In genomic region chr5:24605321-24605979, GRCm38 (mm10) we compare ENCODE assay signal across 8 mouse cellular contexts. TPM values are rescaled to one million over a fixed set of nuclear protein-coding genes. Genes with fewer than 3 reads are reported as not detected.
A peak's percentile ranks its signal among the peaks of the same experiment; 100 is the strongest.
DNase-seq lines count a peak whose midpoint lies in the region; ATAC-seq lines count a peak whose summit lies in the region.

No protein-coding gene starts in this region.

- 26% methylated on average over 6 of the region's 6 CpGs for WGBS in liver, embryonic 11.5 days

- DNase-seq in gastrocnemius, postnatal 25 days = peak; percentile 4
- DNase-seq in gastrocnemius, postnatal 14 days = no peak
- peak; percentile 13 for DNase-seq in urinary bladder, adult 2 months (ENCODE audit: low spot score)
- no peak for DNase-seq in urinary bladder, postnatal 25 days (ENCODE audit: low spot score)
- no peak for DNase-seq in liver, embryonic 11.5 days (ENCODE audit: low spot score)
- no peak for DNase-seq in thymus, postnatal 0 days (ENCODE audit: low spot score)
- DNase-seq in ovary, postnatal 14 days (ENCODE audit: low spot score) = no peak

- peaks cover 90% of the 10 kb centered on the region for H3K27me3 ChIP-seq in liver, embryonic 11.5 days (replicated peaks; ENCODE audit: control insufficient read depth, insufficient read depth, low read length)

- H3K4me3 ChIP-seq in liver, embryonic 11.5 days (ENCODE audit: low read depth, low read length) = peak overlapping the region; percentile 56

- peaks cover 31% of the 10 kb centered on the region for H3K4me1 ChIP-seq in liver, embryonic 11.5 days (replicated peaks; ENCODE audit: control insufficient read depth, insufficient read depth, low read length)

- no peaks in the 10 kb centered on the region for H3K36me3 ChIP-seq in liver, embryonic 11.5 days (ENCODE audit: control insufficient read depth, insufficient read depth, low read length)

- no peaks in the 10 kb centered on the region for H3K9me3 ChIP-seq in liver, embryonic 11.5 days (ENCODE audit: control insufficient read depth, low read length)

- no peak for ATAC-seq in liver, embryonic 11.5 days (replicated peaks; ENCODE audit: low FRiP score)
- ATAC-seq in CD4-positive, CD25-positive, alpha-beta regulatory T cell, adult 4 months = no peak

- peak overlapping the region; percentile 57 for H3K9ac ChIP-seq in liver, embryonic 11.5 days (ENCODE audit: low read depth, low read length)

- intact Hi-C loops in gastrocnemius, postnatal 14 days (cut with DNase I; ENCODE audit: low total_unique reads) = no loop called here

- peak overlapping the region; percentile 33; the same call in 1 of the 2 replicates for H3K27ac ChIP-seq in liver, embryonic 11.5 days (ENCODE audit: low read depth, low read length)

- H3K4me2 ChIP-seq in liver, embryonic 11.5 days = peak overlapping the region; percentile 57

RNA-seq across cellular contexts. Expression of gene Smarcd3, which starts 18.8 kb away (rescaled TPM):
- 100 to 1,000 TPM; 125 to 163 TPM for total RNA-seq in gastrocnemius, postnatal 25 days (2021)
- 100 to 1,000 TPM in 1 of 2 experiments, 10 to 100 TPM in 1; 95.1 to 113 TPM for total RNA-seq in gastrocnemius, postnatal 14 days (2021)
- polyA plus RNA-seq in urinary bladder, adult 2 months (2012; rRNA removed) = 80.3 and 83.2 TPM in 2 replicates
- polyA plus RNA-seq in liver, embryonic 11.5 days (2014; fragmentation: Nextera tagmentation; extraction: Ambion mirVana) = 13.6 and 15.2 TPM in 2 replicates
- polyA plus RNA-seq in thymus, postnatal 0 days (2015; fragmentation: Nextera tagmentation; extraction: Ambion mirVana) = 2.0 and 2.5 TPM in 2 replicates
- polyA plus RNA-seq in CD4-positive, CD25-positive, alpha-beta regulatory T cell, adult 4 months (2017; shearing (Covaris generic)) = under 1 TPM; 0.48 to 0.61 TPM

RNA-seq across cellular contexts. Expression of gene Chpf2, which starts 18.9 kb away (rescaled TPM):
- 1 to 10 TPM; 8.0 to 10.0 TPM for total RNA-seq in gastrocnemius, postnatal 25 days (2021)
- 10 to 100 TPM; 15.8 to 17.9 TPM for total RNA-seq in gastrocnemius, postnatal 14 days (2021)
- 30.2 and 34.5 TPM in 2 replicates for polyA plus RNA-seq in urinary bladder, adult 2 months (2012; rRNA removed)
- 14.6 TPM in 2 replicates for polyA plus RNA-seq in liver, embryonic 11.5 days (2014; fragmentation: Nextera tagmentation; extraction: Ambion mirVana)
- polyA plus RNA-seq in thymus, postnatal 0 days (2015; fragmentation: Nextera tagmentation; extraction: Ambion mirVana) = 16.8 and 18.5 TPM in 2 replicates
- polyA plus RNA-seq in CD4-positive, CD25-positive, alpha-beta regulatory T cell, adult 4 months (2017; shearing (Covaris generic)) = 10 to 100 TPM in 1 of 2 experiments, 1 to 10 TPM in 1; 9.3 to 15.6 TPM

RNA-seq across cellular contexts. Expression of gene Abcf2, which starts 28.2 kb away (rescaled TPM):
- total RNA-seq in gastrocnemius, postnatal 25 days (2021) = 10 to 100 TPM; 88.0 to 97.0 TPM
- total RNA-seq in gastrocnemius, postnatal 14 days (2021) = 10 to 100 TPM; 78.5 to 84.4 TPM
- 44.5 and 50.0 TPM in 2 replicates for polyA plus RNA-seq in urinary bladder, adult 2 months (2012; rRNA removed)
- 122 and 144 TPM in 2 replicates for polyA plus RNA-seq in liver, embryonic 11.5 days (2014; fragmentation: Nextera tagmentation; extraction: Ambion mirVana)
- polyA plus RNA-seq in thymus, postnatal 0 days (2015; fragmentation: Nextera tagmentation; extraction: Ambion mirVana) = 119 and 121 TPM in 2 replicates
- polyA plus RNA-seq in CD4-positive, CD25-positive, alpha-beta regulatory T cell, adult 4 months (2017; shearing (Covaris generic)) = 10 to 100 TPM; 62.1 to 87.7 TPM

RNA-seq across cellular contexts. Expression of gene 4931409K22Rik, which starts 48.8 kb away (rescaled TPM):
- not detected for total RNA-seq in gastrocnemius, postnatal 25 days (2021)
- not detected for total RNA-seq in gastrocnemius, postnatal 14 days (2021)
- polyA plus RNA-seq in urinary bladder, adult 2 months (2012; rRNA removed) = not detected in 2 replicates
- polyA plus RNA-seq in liver, embryonic 11.5 days (2014; fragmentation: Nextera tagmentation; extraction: Ambion mirVana) = 0.18 TPM in 1 of 2 replicates, not detected in the other
- polyA plus RNA-seq in thymus, postnatal 0 days (2015; fragmentation: Nextera tagmentation; extraction: Ambion mirVana) = not detected in 2 replicates
- not detected for polyA plus RNA-seq in CD4-positive, CD25-positive, alpha-beta regulatory T cell, adult 4 months (2017; shearing (Covaris generic))

Comparison
In these comparisons a context has a peak if more than half of its experiments do, and no peak if none do; other contexts are left out.
1. DNase-seq: peak in gastrocnemius, postnatal 25 days (single experiment) and urinary bladder, adult 2 months (single experiment); none in gastrocnemius, postnatal 14 days (single experiment), urinary bladder, postnatal 25 days (single experiment), liver, embryonic 11.5 days (single experiment), thymus, postnatal 0 days (single experiment) and ovary, postnatal 14 days (single experiment).